Mouse (Mus musculus) kidney, embryonic 16.5 days (tissue): ENCODE results near the gene Ttc19. TPM values are rescaled to one million over a fixed set of nuclear protein-coding genes. Genes with fewer than 3 reads are reported as not detected.
"Not testable (repeated sequence)": the region's sequence is repeated elsewhere in the genome, so short reads cannot be mapped to it uniquely, and the experiment has no call there.

Experiments
- ATAC-seq: fragments of 200-750 bp; cut with Nextera tagmentation; 2 replicates; pipeline ENCODE4 v1.8.0; 2017; ENCODE audit warnings: moderate TSS enrichment; ENCODE audit not compliant: low FRiP score, low TSS enrichment
- H3K27ac ChIP-seq: fragments of 300-500 bp; sonication (generic); 2 replicates; pipeline ENCODE4 v1.5.1; 2014; ENCODE audit warnings: low read length
- H3K27me3 ChIP-seq: fragments of 300-500 bp; sonication (generic); 2 replicates; pipeline ENCODE4 v1.6.1; 2014; ENCODE audit warnings: low read length, control low read depth, mixed read lengths; ENCODE audit not compliant: insufficient read depth
- H3K36me3 ChIP-seq: fragments of 300-500 bp; sonication (generic); 2 replicates; pipeline ENCODE4 v1.6.1; 2014; ENCODE audit warnings: low read length, control low read depth, mixed read lengths; ENCODE audit not compliant: insufficient read depth
- H3K4me1 ChIP-seq: fragments of 300-500 bp; sonication (generic); 2 replicates; pipeline ENCODE4 v1.6.1; 2014; ENCODE audit warnings: low read length, control low read depth, mixed read lengths; ENCODE audit not compliant: insufficient read depth
- H3K4me2 ChIP-seq: fragments of 300-500 bp; sonication (generic); replicated peaks from 2 replicates; pipeline ENCODE4 v1.6.1; 2014; ENCODE audit warnings: low read depth, low read length
- H3K4me3 ChIP-seq: fragments of 300-500 bp; sonication (generic); 2 replicates; pipeline ENCODE4 v1.5.1; 2014; ENCODE audit warnings: mild to moderate bottlenecking, low read length
- H3K9ac ChIP-seq: fragments of 300-500 bp; sonication (generic); replicated peaks from 2 replicates; pipeline ENCODE4 v1.6.1; 2014; ENCODE audit warnings: low read length
- H3K9me3 ChIP-seq: fragments of 300-500 bp; sonication (generic); 2 replicates; pipeline ENCODE4 v1.6.1; 2016; ENCODE audit warnings: low read length, control low read depth
- WGBS: fragments of 180-500 bp; shearing (Covaris S2); extraction: QIAGEN DNeasy Blood & Tissue Kit; methylation state at CpG from one replicate; pipeline ENCODE4 v1.1.7; 2014; 5-methylcytosine and 5-hydroxymethylcytosine counted together
- polyA plus RNA-seq: library from polyadenylated mRNA; unstranded; fragments of >200 nt; fragmentation: Nextera tagmentation; extraction: Ambion mirVana; gene quantifications from 2 replicates; pipeline ENCODE4 v1.2.1, GENCODE M21; 2015

Gene Ttc19
- polyA plus RNA-seq, 1 experiment from 2014 or later, result 17.2 TPM

- Histone ChIP-seq H3K9me3 (no peaks in the 10 kb centered on the region), H3K4me3 (no peak overlapping the region), H3K36me3 (no peaks in the 10 kb centered on the region), H3K4me2 (no peak overlapping the region), H3K27me3 (no peaks in the 10 kb centered on the region), H3K4me1 (peaks cover 6% of the 10 kb centered on the region), H3K27ac (no peak overlapping the region), H3K9ac (no peak overlapping the region)
- WGBS, result 22% methylated on average over 5 of the region's 5 CpGs
- no peak for ATAC-seq
Observed at GRCm38 (mm10) chr11:62278027-62278426, 3.2 kb upstream of the Ttc19 start.

DNA sequence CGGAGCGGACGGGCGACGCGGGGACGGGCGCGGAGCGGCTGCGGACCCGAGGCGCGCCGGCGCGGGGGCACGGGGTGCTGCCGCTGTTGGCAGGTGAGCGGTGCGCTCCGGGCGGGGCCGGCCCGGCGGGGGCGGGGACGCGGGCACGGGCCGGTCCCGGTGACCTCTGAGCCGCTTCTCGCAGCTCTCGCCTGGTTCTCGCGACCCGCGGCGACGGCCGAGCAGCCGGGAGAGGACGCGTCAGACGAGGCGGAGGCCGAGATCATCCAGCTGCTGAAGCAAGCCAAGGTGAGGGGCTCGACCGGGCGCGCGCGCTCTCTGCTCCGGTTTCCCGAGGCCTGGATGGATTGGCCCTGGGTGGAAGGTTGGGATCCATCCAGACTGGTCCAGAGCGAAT lies 326 bp downstream of the Ttc19 start:
- Histone ChIP-seq H3K9me3 (no peaks in the 10 kb centered on the region), H3K36me3 (peaks cover 11% of the 10 kb centered on the region), H3K9ac (peak overlapping the region; percentile 81), H3K4me2 (peak overlapping the region; percentile 72), H3K4me3 (peak overlapping the region; percentile 83), H3K27ac (peak overlapping the region; percentile 89), H3K27me3 (no peaks in the 10 kb centered on the region), H3K4me1 (peaks cover 6% of the 10 kb centered on the region)
- 1% methylated on average over 51 of the region's 57 CpGs for WGBS
- peak; percentile 80 for ATAC-seq

- H3K9ac ChIP-seq, H3K27ac ChIP-seq, ATAC-seq, H3K27me3 ChIP-seq, H3K4me3 ChIP-seq, H3K4me2 ChIP-seq, H3K4me1 ChIP-seq, H3K9me3 ChIP-seq: not testable (repeated sequence)
- 79% methylated on average over 3 of the region's 3 CpGs for whole genome bisulfite sequencing
- peaks cover 13% of the 10 kb centered on the region for H3K36me3 ChIP-seq
Observed at GRCm38 (mm10) chr11:62284020-62284419, 2.7 kb downstream of the Ttc19 start.

GRCm38 (mm10) chr11:62285020-62285419 lies 3.7 kb downstream of the Ttc19 start:
- H3K4me2 ChIP-seq, result no peak overlapping the region
- H3K4me1 ChIP-seq, result peaks cover 6% of the 10 kb centered on the region
- no peak overlapping the region for H3K9ac ChIP-seq
- no peak overlapping the region for H3K27ac ChIP-seq
- H3K27me3 ChIP-seq, result no peaks in the 10 kb centered on the region
- 70% methylated on average over 8 of the region's 8 CpGs for WGBS
- H3K9me3 ChIP-seq, result no peaks in the 10 kb centered on the region
- peaks cover 13% of the 10 kb centered on the region for H3K36me3 ChIP-seq
- no peak for ATAC-seq
- H3K4me3 ChIP-seq, result no peak overlapping the region

GRCm38 (mm10) chr11:62287700-62288099 lies 6.4 kb downstream of the Ttc19 start:
- Histone ChIP-seq H3K4me2 (no peak overlapping the region), H3K4me3 (no peak overlapping the region), H3K9ac (no peak overlapping the region), H3K27ac (no peak overlapping the region), H3K36me3 (peaks cover 13% of the 10 kb centered on the region), H3K4me1 (no peaks in the 10 kb centered on the region), H3K27me3 (no peaks in the 10 kb centered on the region), H3K9me3 (no peaks in the 10 kb centered on the region)
- ATAC-seq, result no peak
- WGBS, result 100% methylated on average over 1 of the region's 1 CpGs

DNA sequence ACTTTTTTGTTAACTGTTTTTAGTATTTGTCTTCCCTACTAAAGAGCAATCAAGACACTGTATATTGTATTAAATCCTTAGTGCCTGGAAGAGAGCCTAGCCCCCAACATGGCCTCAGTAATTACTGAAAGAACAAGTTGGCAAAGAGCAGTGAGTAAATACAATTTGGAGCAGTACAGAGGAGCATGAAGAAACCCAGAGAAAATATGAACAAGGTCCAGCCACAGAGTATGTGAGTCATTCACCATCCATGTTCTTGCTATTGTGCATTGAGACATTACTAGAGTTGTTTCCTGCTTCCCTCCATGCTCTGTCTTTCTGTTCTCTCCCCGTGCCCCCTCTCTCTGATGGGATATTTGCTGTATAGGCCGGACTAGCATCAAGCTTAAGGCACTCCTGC lies 12.8 kb downstream of the Ttc19 start:
- no peak for ATAC-seq
- no peaks in the 10 kb centered on the region for H3K4me1 ChIP-seq
- H3K27ac ChIP-seq, result no peak overlapping the region
- H3K27me3 ChIP-seq, result no peaks in the 10 kb centered on the region
- WGBS, result 90% methylated on average over 2 of the region's 2 CpGs
- no peaks in the 10 kb centered on the region for H3K9me3 ChIP-seq
- no peak overlapping the region for H3K4me2 ChIP-seq
- no peak overlapping the region for H3K9ac ChIP-seq
- peaks cover 10% of the 10 kb centered on the region; the same call in 1 of the 2 replicates for H3K36me3 ChIP-seq
- no peak overlapping the region for H3K4me3 ChIP-seq

- Histone ChIP-seq H3K9me3 (no peaks in the 10 kb centered on the region), H3K4me3 (no peak overlapping the region), H3K36me3 (peaks cover 7% of the 10 kb centered on the region; the same call in 1 of the 2 replicates), H3K4me2 (no peak overlapping the region), H3K9ac (no peak overlapping the region), H3K4me1 (no peaks in the 10 kb centered on the region), H3K27ac (no peak overlapping the region), H3K27me3 (no peaks in the 10 kb centered on the region)
- no peak for ATAC-seq
- WGBS, result 77% methylated on average over 6 of the region's 6 CpGs
Observed at GRCm38 (mm10) chr11:62298883-62299282, 17.6 kb downstream of the Ttc19 start.

- H3K36me3 ChIP-seq, result peaks cover 16% of the 10 kb centered on the region
- no peak overlapping the region for H3K4me3 ChIP-seq
- H3K9me3 ChIP-seq, result no peaks in the 10 kb centered on the region
- ATAC-seq, result no peak
- H3K27me3 ChIP-seq, result no peaks in the 10 kb centered on the region
- no peaks in the 10 kb centered on the region for H3K4me1 ChIP-seq
- H3K4me2 ChIP-seq, result no peak overlapping the region
- H3K27ac ChIP-seq, result no peak overlapping the region
- 97% methylated on average over 2 of the region's 2 CpGs for WGBS
- no peak overlapping the region for H3K9ac ChIP-seq
Observed at GRCm38 (mm10) chr11:62305866-62306265, 24.6 kb downstream of the Ttc19 start.

GRCm38 (mm10) chr11:62309296-62309695 lies 28.0 kb downstream of the Ttc19 start:
- WGBS, result 95% methylated on average over 2 of the region's 2 CpGs
- no peak overlapping the region for H3K27ac ChIP-seq
- H3K4me3 ChIP-seq, result no peak overlapping the region
- H3K9ac ChIP-seq, result no peak overlapping the region
- H3K4me1 ChIP-seq, result no peaks in the 10 kb centered on the region
- H3K36me3 ChIP-seq, result peaks cover 29% of the 10 kb centered on the region
- no peak for ATAC-seq
- no peak overlapping the region for H3K4me2 ChIP-seq
- H3K9me3 ChIP-seq, result no peaks in the 10 kb centered on the region
- H3K27me3 ChIP-seq, result no peaks in the 10 kb centered on the region

DNA sequence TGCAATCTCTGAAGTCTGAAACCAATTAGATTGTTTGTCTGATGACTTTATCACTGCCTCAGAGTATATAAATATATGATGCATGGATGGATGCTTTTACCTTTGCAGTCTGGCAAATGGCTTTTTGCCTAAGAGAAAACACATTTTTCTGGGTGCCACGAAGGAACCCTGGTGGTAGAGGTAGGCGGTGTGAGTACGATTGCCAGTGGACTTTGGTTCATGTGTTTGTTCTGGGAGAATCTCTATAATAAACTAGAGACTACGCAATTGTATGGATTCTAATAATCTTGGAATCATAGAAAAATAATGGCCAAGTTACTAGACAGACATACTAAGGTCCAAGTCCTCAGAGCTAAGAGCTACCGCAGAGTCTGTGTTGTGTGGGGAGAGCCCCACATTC lies 33.7 kb downstream of the Ttc19 start:
- peaks cover 55% of the 10 kb centered on the region for H3K36me3 ChIP-seq
- no peak overlapping the region for H3K9ac ChIP-seq
- H3K4me2 ChIP-seq, result no peak overlapping the region
- H3K4me1 ChIP-seq, result no peaks in the 10 kb centered on the region
- H3K27ac ChIP-seq, result no peak overlapping the region
- ATAC-seq, result no peak
- 98% methylated on average over 5 of the region's 5 CpGs for WGBS
- no peaks in the 10 kb centered on the region for H3K9me3 ChIP-seq
- no peak overlapping the region for H3K4me3 ChIP-seq
- no peaks in the 10 kb centered on the region for H3K27me3 ChIP-seq
